ENCODE assay signal across 8 mouse cellular contexts in the genomic region with DNA sequence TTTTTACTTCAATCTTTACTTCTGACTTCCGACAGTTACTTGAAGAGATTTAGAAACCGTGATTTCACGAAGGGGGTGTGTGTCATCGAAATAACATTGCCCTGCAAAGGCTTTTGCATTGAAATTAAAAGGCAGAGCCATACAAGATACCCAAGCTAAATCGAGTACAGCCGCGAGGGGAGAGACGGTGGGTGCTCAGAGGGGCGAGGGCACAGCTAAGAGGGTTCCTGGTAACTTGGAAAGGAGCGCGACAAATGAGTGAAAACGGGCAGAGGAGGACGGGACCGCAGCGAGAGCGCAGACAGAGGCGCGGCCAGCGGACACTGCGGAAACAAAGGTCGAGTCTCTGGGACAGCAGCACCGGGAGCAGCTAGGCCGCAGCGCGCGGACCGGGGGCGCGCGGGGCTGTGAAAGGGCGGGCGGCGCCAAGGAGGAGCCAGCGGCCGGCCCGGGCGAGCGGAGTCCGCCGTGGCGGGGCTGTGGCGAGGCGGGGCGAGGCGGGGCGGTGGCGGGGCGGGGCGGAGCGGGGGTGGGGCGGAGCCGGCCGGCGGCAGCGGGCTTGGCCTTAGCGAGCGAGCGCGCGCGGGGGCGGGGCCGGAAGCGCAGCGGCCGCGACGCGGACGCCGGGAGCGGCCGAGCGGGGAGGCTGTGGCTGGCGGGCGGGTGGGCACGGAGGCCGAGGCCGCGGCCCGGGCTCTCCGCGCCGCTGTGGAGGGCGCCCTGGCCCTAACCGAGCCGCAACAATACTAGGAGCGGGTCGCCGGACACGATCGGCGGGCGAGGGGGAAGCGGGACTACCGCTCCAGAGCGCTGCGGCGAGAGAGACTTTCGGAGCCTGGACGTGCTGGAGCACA. TPM values are rescaled to one million over a fixed set of nuclear protein-coding genes. Genes with fewer than 3 reads are reported as not detected.
A peak's percentile ranks its signal among the peaks of the same experiment; 100 is the strongest.
DNase-seq lines count a peak whose midpoint lies in the region; ATAC-seq and TF ChIP-seq lines count a peak whose summit lies in the region.

A gene (plus strand): TSS at position 603 of the 854 bp plus-strand sequence.

- 1% methylated on average over 100 of the region's 101 CpGs for WGBS in forebrain, embryonic 10.5 days
- 1% methylated on average over 71 of the region's 101 CpGs for WGBS in heart, embryonic 14.5 days
- 1% methylated on average over 88 of the region's 101 CpGs for WGBS in liver, embryonic 14.5 days (ENCODE audit: insufficient replicate concordance)
- WGBS in neural tube, embryonic 11.5 days, result 1% methylated on average over 69 of the region's 101 CpGs
- WGBS in stomach, embryonic 16.5 days, result under 1% methylated on average over 90 of the region's 101 CpGs

- no peaks in the 10 kb centered on the region for H3K9me3 ChIP-seq in forebrain, embryonic 10.5 days
- H3K9me3 ChIP-seq in heart, embryonic 14.5 days (ENCODE audit: control insufficient read depth, low read length), result no peaks in the 10 kb centered on the region
- no peaks in the 10 kb centered on the region for H3K9me3 ChIP-seq in liver, embryonic 14.5 days (ENCODE audit: control insufficient read depth, low read length)
- no peaks in the 10 kb centered on the region for H3K9me3 ChIP-seq in neural tube, embryonic 11.5 days (ENCODE audit: control insufficient read depth, low read length)
- no peaks in the 10 kb centered on the region for H3K9me3 ChIP-seq in stomach, embryonic 16.5 days (replicated peaks; ENCODE audit: control insufficient read depth, low read length)

- TF ChIP-seq EP300 in liver, embryonic 14.5 days (IDR thresholded peaks at IDR 0.05; ENCODE audit: low read depth), result no peak

- peak; percentile 75 for ATAC-seq in CD4-positive, CD25-positive, alpha-beta regulatory T cell, adult 4 months
- ATAC-seq in heart, embryonic 14.5 days (ENCODE audit: insufficient number of reproducible peaks, insufficient read depth, low FRiP score, low read depth), result peak; percentile 88
- ATAC-seq in liver, embryonic 14.5 days (ENCODE audit: insufficient read depth), result peak; percentile 92
- peak; percentile 92 for ATAC-seq in neural tube, embryonic 11.5 days (ENCODE audit: insufficient read depth, low FRiP score, low TSS enrichment)
- ATAC-seq in stomach, embryonic 16.5 days (ENCODE audit: insufficient read depth, low FRiP score), result peak; percentile 94

- peak within 1 kb of the TSS; percentile 72 for H3K4me3 ChIP-seq in forebrain, embryonic 10.5 days
- H3K4me3 ChIP-seq in heart, embryonic 14.5 days (ENCODE audit: control insufficient read depth in 1 of 2, insufficient read depth in 1 of 2, low read depth in 1 of 2, low read length in 2 of 2), result peak within 1 kb of the TSS; percentile 77 to 84
- peak within 1 kb of the TSS; percentile 65 to 76 for H3K4me3 ChIP-seq in liver, embryonic 14.5 days (ENCODE audit: insufficient read depth in 1 of 2, low read depth in 2 of 2, low read length in 2 of 2)
- H3K4me3 ChIP-seq in neural tube, embryonic 11.5 days (ENCODE audit: low read depth, low read length), result peak within 1 kb of the TSS; percentile 80
- H3K4me3 ChIP-seq in stomach, embryonic 16.5 days (replicated peaks; ENCODE audit: low read length), result peak within 1 kb of the TSS; percentile 89

- H3K4me1 ChIP-seq in forebrain, embryonic 10.5 days, result peaks cover 46% of the 10 kb centered on the region
- H3K4me1 ChIP-seq in heart, embryonic 14.5 days (ENCODE audit: control insufficient read depth in 2 of 2, insufficient read depth in 2 of 2, low read length in 2 of 2), result peaks cover 16 to 36% of the 10 kb centered on the region in 2 experiments
- H3K4me1 ChIP-seq in liver, embryonic 14.5 days (replicated peaks; ENCODE audit: control insufficient read depth in 2 of 2, insufficient read depth in 2 of 2, low read length in 1 of 2), result peaks cover 0 to 6% of the 10 kb centered on the region in 2 experiments; a peak in 1 of 4 replicates
- H3K4me1 ChIP-seq in neural tube, embryonic 11.5 days (ENCODE audit: control insufficient read depth, insufficient read depth, low read length), result peaks cover 16% of the 10 kb centered on the region
- H3K4me1 ChIP-seq in stomach, embryonic 16.5 days (ENCODE audit: control insufficient read depth, insufficient read depth, low read length), result peaks cover 28% of the 10 kb centered on the region

- no peaks in the 10 kb centered on the region for H3K36me3 ChIP-seq in forebrain, embryonic 10.5 days (replicated peaks)
- H3K36me3 ChIP-seq in heart, embryonic 14.5 days (ENCODE audit: control insufficient read depth, insufficient read depth, low read length), result no peaks in the 10 kb centered on the region
- no peaks in the 10 kb centered on the region for H3K36me3 ChIP-seq in liver, embryonic 14.5 days (replicated peaks; ENCODE audit: control insufficient read depth, insufficient read depth, low read depth)
- no peaks in the 10 kb centered on the region for H3K36me3 ChIP-seq in neural tube, embryonic 11.5 days (ENCODE audit: control insufficient read depth, insufficient read depth, low read length)
- no peaks in the 10 kb centered on the region for H3K36me3 ChIP-seq in stomach, embryonic 16.5 days (ENCODE audit: control insufficient read depth, insufficient read depth, low read length)

- TF ChIP-seq CTCF in liver, embryonic 14.5 days (IDR thresholded peaks at IDR 0.05; ENCODE audit: low read depth), result no peak

- H3K27ac ChIP-seq in forebrain, embryonic 10.5 days, result peak within 1 kb of the TSS; percentile 95
- H3K27ac ChIP-seq in heart, embryonic 14.5 days (replicated peaks in 1 of 2; ENCODE audit: control insufficient read depth in 1 of 2, insufficient read depth in 1 of 2, low read depth in 2 of 2, low read length in 2 of 2), result peak within 1 kb of the TSS; percentile 85 to 88
- no peak within 1 kb of the TSS for H3K27ac ChIP-seq in liver, embryonic 14.5 days
- peak within 1 kb of the TSS; percentile 93 for H3K27ac ChIP-seq in neural tube, embryonic 11.5 days (ENCODE audit: low read depth, low read length)
- H3K27ac ChIP-seq in stomach, embryonic 16.5 days (ENCODE audit: low read length), result peak within 1 kb of the TSS; percentile 94

- H3K27me3 ChIP-seq in forebrain, embryonic 10.5 days (ENCODE audit: poor library complexity, severe bottlenecking), result no peaks in the 10 kb centered on the region
- no peaks in the 10 kb centered on the region for H3K27me3 ChIP-seq in heart, embryonic 14.5 days (ENCODE audit: control insufficient read depth, insufficient read depth, low read length)
- H3K27me3 ChIP-seq in liver, embryonic 14.5 days (ENCODE audit: control insufficient read depth, insufficient read depth, low read length), result peaks cover 9% of the 10 kb centered on the region
- no peaks in the 10 kb centered on the region for H3K27me3 ChIP-seq in neural tube, embryonic 11.5 days (ENCODE audit: control insufficient read depth, insufficient read depth, low read length)
- H3K27me3 ChIP-seq in stomach, embryonic 16.5 days (ENCODE audit: control insufficient read depth, insufficient read depth, low read length), result no peaks in the 10 kb centered on the region

- H3K9ac ChIP-seq in heart, embryonic 14.5 days (ENCODE audit: low read length), result peak within 1 kb of the TSS; percentile 94
- peak within 1 kb of the TSS; percentile 73 for H3K9ac ChIP-seq in liver, embryonic 14.5 days (replicated peaks)
- peak within 1 kb of the TSS; percentile 85 for H3K9ac ChIP-seq in neural tube, embryonic 11.5 days (ENCODE audit: low read length)
- peak within 1 kb of the TSS; percentile 97 for H3K9ac ChIP-seq in stomach, embryonic 16.5 days (ENCODE audit: low read length)

- H3K4me2 ChIP-seq in heart, embryonic 14.5 days (ENCODE audit: low read length), result peak within 1 kb of the TSS; percentile 74
- H3K4me2 ChIP-seq in liver, embryonic 14.5 days (ENCODE audit: low read depth), result peak within 1 kb of the TSS; percentile 69
- H3K4me2 ChIP-seq in neural tube, embryonic 11.5 days (ENCODE audit: low read depth), result peak within 1 kb of the TSS; percentile 93
- H3K4me2 ChIP-seq in stomach, embryonic 16.5 days (ENCODE audit: low read depth, low read length), result peak within 1 kb of the TSS; percentile 99

- DNase-seq in c-Kit-negative CD71-positive TER-119-positive erythroid progenitor cells, embryonic 14.5 days (ENCODE audit: low read depth, low spot score), result peak; percentile 49
- peak; percentile 81 for DNase-seq in forebrain, embryonic 10.5 days (ENCODE audit: extremely low spot score, low spot score)
- DNase-seq in kidney, postnatal 14 days, result peak; percentile 93
- peak; percentile 42 to 53 (median 50) for DNase-seq in liver, embryonic 14.5 days (ENCODE audit: low read depth in 3 of 3, low spot score in 3 of 3)
- DNase-seq in neural tube, embryonic 11.5 days (ENCODE audit: low spot score), result peak; percentile 89

RNA-seq across cellular contexts. Expression of the gene that starts here (rescaled TPM):
- polyA plus RNA-seq in CD4-positive, CD25-positive, alpha-beta regulatory T cell, adult 4 months (2017; shearing (Covaris generic)), result 1 to 10 TPM; 3.4 to 4.0 TPM
- 14.9 and 15.6 TPM in 2 replicates for polyA plus RNA-seq in forebrain, embryonic 10.5 days (2016; fragmentation: Nextera tagmentation; extraction: Ambion mirVana)
- 7.9 and 9.7 TPM in 2 replicates for polyA plus RNA-seq in heart, embryonic 14.5 days (2014; fragmentation: Nextera tagmentation; extraction: Ambion mirVana)
- 2.7 and 3.0 TPM in 2 replicates for polyA plus RNA-seq in liver, embryonic 14.5 days (2012; rRNA removed)
- 2.2 TPM in 2 replicates for polyA plus RNA-seq in liver, embryonic 14.5 days (2014; fragmentation: Nextera tagmentation; extraction: Ambion mirVana)
- 18.3 and 22.0 TPM in 2 replicates for polyA plus RNA-seq in neural tube, embryonic 11.5 days (2014; fragmentation: Nextera tagmentation; extraction: Ambion mirVana)
- 14.7 and 16.7 TPM in 2 replicates for polyA plus RNA-seq in stomach, embryonic 16.5 days (2015; fragmentation: Nextera tagmentation; extraction: Ambion mirVana)
